Mouse (Mus musculus): ENCODE data around the gene Rgcc.
A peak's percentile ranks its signal among the peaks of the same experiment; 100 is the strongest.

Rgcc gene

DNA sequence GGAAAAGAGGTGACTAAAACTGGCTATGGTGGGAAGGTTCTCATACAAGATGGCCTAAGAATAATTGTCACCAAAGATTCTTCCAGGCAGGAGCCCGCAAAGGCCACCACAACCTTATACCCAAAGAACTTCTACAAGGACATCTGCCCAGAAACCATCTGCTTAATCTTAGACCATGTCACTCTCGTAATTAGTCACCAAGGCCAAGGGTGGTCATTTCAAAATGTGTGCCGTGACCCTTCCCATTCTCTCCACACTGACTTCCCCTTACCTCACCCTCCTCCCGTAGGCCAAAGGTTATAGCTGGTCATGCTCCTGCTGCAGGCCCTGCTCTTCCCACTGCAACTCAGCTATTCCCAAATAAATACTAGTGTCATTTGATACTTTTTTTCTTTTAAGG is 22.5 kb downstream of the Rgcc start:
- DNase-seq (ENCODE audit: low spot score): peak; percentile 54

- DNase-seq (ENCODE audit: low spot score): no peak
These were observed 23.5 kb downstream of the Rgcc start for GRCm38 (mm10) chr14:79277922-79278321.

DNA sequence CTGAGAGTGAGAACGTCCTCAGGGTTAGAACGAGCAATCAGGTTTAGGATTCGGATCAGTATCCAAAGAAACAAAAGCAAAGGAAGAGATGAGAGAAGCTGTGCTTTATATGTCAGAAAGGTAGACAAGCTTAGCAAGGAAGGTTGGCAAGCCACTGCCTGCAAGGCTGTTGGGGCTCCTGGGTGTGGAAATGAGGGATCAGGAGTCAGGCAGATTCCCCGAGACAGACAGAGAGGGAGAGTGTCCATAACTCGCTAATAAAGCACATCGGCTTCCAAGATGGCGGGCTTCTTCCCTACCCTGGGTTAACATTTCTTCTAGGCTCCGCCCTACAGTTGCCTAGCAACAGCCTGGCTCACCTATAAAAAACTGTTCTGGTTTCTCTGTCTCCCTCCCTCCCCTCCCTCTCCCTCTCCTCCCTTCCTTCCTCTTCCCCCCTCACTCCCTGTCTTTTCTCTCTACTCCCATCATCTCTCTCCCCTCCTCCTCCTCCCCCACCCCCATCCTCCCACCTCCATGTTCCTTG is 25.5 kb downstream of the Rgcc start:
- DNase-seq (ENCODE audit: low spot score): no peak

DNA sequence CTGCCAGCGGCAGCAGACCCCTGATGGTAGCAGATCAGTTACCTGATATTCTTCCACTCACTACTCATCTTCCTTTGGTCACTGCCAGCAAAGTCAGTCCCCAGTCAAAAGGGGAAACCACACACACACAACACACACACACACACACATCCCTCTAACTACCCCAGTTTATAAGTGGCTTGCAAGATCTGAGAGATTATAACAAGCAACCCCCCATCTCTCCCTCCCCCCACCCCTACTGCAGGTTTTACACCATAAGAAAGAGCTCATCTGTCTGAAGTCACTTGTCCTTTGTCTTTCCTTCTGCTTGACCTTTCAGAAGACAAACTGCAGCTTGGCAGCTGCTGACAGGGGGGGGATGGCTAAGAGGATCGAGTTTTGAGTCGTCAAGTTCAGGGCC is 26.0 kb downstream of the Rgcc start:
- no peak for DNase-seq (ENCODE audit: low spot score)

DNA sequence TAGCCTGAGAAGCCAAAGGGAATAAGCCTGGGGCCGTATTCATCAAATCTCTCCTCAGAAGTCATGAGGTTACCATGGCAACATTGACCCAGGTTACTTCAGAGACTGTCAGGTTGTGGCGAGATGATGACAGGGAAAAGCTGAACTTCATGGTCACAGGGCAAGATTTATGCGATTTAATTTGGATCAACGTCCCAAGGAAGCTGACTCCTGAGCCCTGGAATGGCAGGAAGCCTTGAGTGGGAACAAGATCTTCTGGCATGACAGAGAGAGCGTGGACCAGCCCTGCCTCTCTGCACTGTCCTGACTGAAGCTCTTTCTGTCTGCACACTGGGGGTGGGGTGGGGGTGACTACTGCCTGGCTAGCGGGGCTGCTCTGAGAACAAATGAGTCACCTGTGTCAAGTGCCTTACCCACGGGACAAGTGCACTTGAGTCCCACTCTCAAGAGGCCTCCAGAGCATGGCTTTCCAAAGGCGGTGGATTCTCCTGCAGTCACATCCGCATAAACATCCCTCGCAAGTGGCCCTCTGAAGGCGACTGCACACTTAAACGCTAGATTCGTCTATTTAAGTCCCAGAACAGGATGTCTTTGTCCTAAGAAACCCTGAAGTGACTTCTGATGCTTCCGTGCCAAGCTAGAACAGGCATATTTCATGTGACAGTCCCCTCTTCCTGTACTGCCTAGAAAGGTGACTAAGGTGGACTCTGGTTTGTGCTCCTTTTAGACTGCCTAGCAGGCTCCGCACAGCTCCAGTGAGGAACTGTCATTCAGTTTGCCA is 27.6 kb downstream of the Rgcc start:
- DNase-seq (ENCODE audit: low spot score): no peak

GRCm38 (mm10) chr14:79272991-79273390 is 28.5 kb downstream of the Rgcc start:
- no peak for DNase-seq (ENCODE audit: low spot score)

GRCm38 (mm10) chr14:79272188-79272694 is 29.2 kb downstream of the Rgcc start:
- DNase-seq (ENCODE audit: low spot score): peak; percentile 43

DNA sequence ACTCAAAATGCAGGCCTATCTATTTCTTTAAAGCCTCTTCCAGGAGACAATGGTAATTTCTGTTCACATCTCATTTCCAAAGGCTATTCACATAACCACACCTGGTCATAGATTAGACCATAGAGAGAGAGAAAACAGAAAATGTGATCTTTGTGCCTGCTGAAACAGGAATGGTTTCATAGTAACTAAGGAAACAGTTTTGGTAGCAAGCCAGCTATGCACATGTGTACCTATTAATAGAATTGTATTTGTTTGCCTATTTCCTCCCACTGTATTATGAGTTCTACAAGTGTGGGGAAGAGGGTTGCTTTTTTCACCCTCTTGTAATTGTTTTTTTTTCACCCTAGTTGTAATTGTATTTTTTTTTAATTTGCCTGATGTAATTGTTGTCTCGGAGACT is 31.9 kb downstream of the Rgcc start:
- DNase-seq (ENCODE audit: low spot score): peak; percentile 83

DNA sequence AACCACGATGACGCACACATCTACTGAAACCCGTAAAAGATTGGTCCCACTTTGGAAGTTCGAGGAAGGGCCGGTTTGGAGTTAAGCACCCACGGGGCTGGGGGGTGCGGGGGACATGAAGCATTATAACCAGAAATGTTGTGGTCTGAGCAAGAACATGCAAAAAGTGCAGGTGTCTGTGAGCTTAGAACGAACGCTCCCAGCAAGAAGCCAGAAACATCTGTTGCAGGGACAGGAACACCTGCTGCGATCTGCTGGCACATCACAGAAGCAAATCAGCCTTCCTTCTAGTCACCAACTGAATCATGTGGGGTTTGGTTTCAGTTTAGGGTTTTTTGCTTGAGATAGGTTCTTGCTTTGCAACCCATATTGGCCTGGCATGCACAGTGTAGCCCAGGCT is 33.6 kb downstream of the Rgcc start:
- no peak for DNase-seq (ENCODE audit: low spot score)

- peak; percentile 56 for DNase-seq (ENCODE audit: low spot score)
These were observed 34.1 kb downstream of the Rgcc start for GRCm38 (mm10) chr14:79267382-79267781.

DNA sequence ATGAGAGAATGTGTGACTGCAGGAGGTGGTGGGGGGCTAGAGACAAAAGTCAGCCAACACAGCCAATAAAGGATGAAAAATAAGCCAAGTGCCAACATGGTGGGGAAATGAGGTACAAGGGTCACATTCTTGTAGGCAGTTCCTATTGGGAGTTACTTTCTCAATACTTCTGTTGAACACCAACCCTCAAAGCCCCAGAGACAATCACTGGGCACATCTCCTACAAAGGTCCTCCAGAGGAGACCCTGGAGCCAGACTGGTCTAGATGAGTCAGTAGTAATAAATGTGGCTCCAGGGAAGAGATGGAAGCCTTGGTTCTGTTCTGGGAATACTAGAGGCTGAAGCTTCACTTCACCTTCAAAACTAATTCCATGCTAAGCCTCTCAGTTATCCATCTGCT is 35.0 kb downstream of the Rgcc start:
- DNase-seq (ENCODE audit: low spot score): peak; percentile 78

DNA sequence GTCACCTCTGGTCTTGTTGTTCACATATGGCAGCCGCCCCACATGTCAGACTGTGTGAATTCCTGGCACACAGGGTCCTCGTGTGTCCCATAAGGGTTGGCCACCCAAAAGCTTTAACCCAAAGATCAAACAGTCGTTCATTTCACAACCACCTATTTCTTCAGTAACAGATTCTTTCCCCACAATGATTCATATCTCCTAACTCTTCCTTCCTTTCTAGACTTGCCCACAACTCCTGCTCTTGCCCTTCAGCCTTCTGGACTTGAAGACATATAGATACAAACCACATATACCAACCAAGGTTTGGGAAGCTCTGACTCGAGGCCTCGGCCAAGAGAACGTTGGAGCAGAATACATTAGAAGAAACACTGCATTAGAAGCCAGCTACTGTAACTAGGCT is 35.7 kb downstream of the Rgcc start:
- no peak for DNase-seq (ENCODE audit: low spot score)

- DNase-seq (ENCODE audit: low spot score): no peak
These were observed 38.1 kb downstream of the Rgcc start for GRCm38 (mm10) chr14:79263321-79263720.

DNA sequence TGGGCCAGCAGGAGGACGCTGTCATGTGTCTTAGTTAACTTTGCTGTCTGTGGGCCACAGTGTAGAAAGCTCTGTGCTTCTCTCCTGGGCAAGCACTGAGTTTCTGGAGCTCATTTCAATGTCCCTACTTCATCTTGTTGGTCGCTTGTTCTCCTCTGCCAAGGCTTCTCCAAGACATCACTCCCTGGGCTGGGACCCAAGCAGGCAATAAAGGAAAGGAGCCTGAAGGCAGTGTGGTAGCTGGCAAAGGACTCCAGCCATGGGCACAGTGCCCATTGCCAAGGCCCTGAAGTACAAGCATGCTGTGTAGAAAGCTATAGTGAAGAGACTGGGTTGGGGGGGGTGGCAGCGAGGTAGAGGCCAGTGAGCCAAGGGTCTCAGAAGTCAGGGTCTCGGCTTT is 38.8 kb downstream of the Rgcc start:
- DNase-seq (ENCODE audit: low spot score): peak; percentile 92

DNA sequence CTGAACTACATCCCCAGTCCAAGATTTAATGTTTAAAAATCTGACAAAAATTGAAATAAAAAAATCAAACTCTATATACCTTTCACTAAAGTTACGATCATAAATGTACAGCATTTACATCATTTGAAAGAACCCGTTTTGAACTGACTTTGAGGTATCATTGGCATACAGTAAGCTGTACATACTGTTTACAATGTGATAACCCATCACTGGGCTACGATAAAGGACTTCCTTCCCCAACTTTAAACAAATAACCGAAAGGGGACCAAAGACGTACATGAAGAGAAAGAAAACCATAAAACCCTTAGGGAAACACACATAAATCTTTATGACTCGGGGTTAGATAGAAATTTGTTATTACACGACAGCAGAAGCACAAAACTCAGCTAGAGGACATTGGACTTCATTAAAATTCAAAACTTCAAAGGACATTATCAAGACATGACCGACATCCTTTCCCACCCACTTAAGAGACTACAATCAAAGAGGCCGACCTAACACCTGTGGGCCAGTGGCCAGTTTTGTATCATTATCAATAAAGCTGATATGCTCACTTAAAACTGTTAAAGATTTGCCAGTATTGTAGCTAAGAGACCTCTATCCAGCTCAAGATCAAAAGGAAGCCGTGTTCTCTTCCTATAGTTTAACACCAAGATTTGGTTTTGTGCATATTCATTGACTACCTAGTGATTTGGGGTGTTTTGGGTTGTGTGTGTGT is 42.2 kb downstream of the Rgcc start:
- DNase-seq (ENCODE audit: low spot score): no peak

- peak; percentile 60 for DNase-seq (ENCODE audit: low spot score)
These were observed 44.8 kb downstream of the Rgcc start for GRCm38 (mm10) chr14:79256656-79257055.

DNA sequence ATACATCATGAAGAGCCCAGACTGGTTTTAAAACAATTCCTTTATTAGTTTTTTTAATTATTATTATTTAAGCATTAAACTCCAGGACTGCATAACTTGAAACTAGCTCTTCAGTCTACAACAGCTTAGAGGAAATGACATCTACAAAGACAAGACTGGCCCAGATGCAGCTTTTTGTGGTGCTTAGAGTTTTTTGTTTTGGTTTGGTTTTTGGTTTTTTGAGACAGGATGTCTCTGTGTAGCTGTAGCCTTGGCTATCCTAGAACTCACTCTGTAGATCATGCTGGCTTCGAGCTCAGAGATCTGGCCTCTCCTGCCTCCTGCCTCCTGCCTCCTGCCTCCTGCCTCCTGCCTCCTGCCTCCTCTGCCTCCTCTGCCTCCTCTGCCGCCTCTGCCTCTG is 45.7 kb downstream of the Rgcc start:
- DNase-seq (ENCODE audit: low spot score): no peak

DNA sequence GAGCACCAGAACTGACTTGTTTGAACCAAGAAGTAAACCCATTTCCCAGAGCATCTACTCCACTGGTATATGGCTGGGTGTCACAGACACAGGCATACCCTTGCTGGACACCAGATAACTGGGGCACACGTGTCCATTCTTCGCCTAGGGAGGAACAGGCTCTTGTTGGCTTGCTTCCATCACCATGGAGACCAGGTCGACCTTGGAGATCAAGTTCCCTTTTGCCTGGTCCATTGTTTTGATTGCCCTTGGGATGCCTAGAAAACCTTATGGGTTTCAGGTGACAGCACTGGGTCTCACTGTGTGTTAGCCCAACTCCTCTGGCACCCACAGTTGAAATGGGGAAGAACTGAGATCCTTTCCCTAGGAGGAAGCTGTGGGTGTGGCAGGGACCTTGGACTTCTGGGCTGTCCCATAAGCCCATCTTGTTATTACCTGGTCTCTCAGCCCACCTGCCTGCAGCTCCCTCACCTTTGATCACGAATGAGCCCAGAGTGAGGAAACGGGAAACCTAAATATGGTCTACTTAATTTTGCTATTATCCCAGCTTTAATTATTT is 49.6 kb downstream of the Rgcc start:
- DNase-seq (ENCODE audit: low spot score): no peak

DNA sequence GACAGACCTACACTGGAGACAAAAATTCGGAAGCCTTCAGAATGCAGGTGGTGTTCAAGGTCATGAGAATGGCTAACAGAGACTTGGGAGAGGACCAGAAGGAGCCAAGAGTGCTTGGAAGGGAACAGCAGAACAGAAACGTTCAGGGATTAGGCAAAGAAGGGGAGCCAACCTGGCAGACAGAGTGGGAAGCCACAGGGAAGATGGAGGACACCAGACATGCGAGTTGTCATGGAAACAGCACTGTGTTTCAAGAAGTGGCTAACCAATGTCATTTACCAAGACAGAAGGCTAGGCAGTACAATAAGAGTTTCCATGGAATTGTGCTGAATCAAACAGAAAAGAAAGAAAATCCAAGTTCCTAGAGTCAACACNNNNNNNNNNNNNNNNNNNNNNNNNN is 56.9 kb downstream of the Rgcc start:
- no peak for DNase-seq (ENCODE audit: low spot score)

DNA sequence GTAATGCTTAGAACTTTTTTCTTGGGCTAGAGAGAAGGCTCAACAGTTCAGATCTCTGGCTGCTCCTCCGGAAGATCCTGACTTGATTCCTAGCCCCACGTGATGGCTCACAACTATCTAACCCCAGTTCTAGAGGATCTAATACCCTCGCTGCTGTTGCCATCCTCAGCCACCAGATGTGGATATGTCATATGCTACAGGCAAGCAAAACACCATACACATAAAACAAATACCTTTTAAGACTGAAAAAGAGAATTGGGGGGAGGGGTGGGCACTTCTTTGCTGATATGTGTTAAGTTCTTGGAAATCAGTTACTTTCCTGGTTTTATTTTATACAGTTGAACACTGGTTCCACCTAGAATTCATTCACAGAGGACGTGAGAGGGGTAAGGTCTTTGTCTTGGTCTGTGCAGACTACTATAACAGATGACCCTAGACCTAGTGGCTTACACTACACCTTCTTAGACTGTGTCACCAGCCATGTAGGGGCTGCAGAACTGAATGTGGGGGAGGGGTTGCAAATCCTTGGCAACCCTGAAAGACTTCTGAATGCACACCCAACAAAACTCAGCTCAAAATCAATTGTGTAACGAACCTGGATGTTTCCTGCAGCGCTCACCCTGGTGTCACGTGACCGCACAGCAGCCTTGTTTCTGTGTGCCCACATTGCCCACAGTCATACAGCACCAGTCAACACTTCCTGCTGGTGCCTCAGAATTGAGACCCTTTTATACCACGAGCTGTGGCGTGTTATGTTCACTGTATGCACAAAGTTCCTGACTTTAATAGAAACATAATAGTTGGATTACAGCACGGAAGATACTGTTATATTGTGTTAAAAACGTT is 58.2 kb downstream of the Rgcc start:
- no peak for DNase-seq (ENCODE audit: low spot score)

DNA sequence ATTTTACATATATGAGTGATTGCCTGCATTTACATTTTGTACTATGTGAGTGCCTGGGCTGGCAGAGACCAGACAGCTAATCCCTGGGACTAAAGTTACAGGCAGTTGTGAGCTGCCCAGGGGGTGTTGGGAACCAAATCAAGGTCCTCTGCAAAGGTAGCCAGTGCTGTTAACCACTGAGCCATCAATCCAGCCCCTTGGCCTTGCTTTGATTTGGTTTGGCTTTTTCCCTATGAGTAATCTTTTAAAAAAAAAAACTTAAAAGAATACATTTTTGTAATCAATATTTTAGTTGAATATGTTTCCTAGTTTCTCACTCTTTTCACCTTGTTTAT is 59.1 kb downstream of the Rgcc start:
- DNase-seq (ENCODE audit: low spot score): no peak
